Mouse (Mus musculus) embryonic fibroblast, embryonic 13.5 days (primary cell): Measurements from ENCODE around the gene Snap47. TPM values are rescaled to one million over a fixed set of nuclear protein-coding genes. Genes with fewer than 3 reads are reported as not detected.

ENCODE experiments used
- H3K27ac ChIP-seq: 2 replicates; pipeline ENCODE4 v1.5.1; 2012; ENCODE audit warnings: low read length, control low read depth, inconsistent platforms; ENCODE audit not compliant: insufficient read depth
- H3K4me1 ChIP-seq: 2 replicates; pipeline ENCODE4 v1.6.1; 2011; ENCODE audit warnings: low read length; ENCODE audit not compliant: control insufficient read depth, insufficient read depth
- H3K4me3 ChIP-seq: 2 replicates; pipeline ENCODE4 v1.5.1; 2011; ENCODE audit warnings: mild to moderate bottlenecking, control low read depth, low read length; ENCODE audit not compliant: insufficient read depth
- CTCF ChIP-seq: IDR thresholded peaks from 2 replicates; pipeline ENCODE4 v1.5.1; 2011; ENCODE audit warnings: mild to moderate bottlenecking, control low read depth, low read length, moderate library complexity, borderline replicate concordance; ENCODE audit not compliant: insufficient read depth
- POLR2A ChIP-seq: IDR thresholded peaks from 2 replicates; pipeline ENCODE4 v1.6.1; 2011; ENCODE audit warnings: low read depth, mild to moderate bottlenecking, control low read depth, low read length, moderate library complexity
- polyA plus RNA-seq: library from polyadenylated mRNA; stranded (reverse); fragments of >200 nt; gene quantifications from 2 replicates; pipeline ENCODE4 v1.2.4, GENCODE M21; 2011; ENCODE audit warnings: low read depth; ENCODE audit not compliant: missing spikeins, insufficient read length

The Snap47 gene
- polyA plus RNA-seq, 1 experiment, result 91.0 TPM

GRCm38 (mm10) chr11:59428057-59428660 lies 22.8 kb downstream of the Snap47 start:
- H3K4me3 ChIP-seq, result no peak overlapping the region
- TF ChIP-seq POLR2A (no peak), CTCF (no peak)
- H3K27ac ChIP-seq, result no peak overlapping the region
- peaks cover under 1% of the 10 kb centered on the region; the same call in 1 of the 2 replicates for H3K4me1 ChIP-seq

GRCm38 (mm10) chr11:59425671-59426101 lies 25.3 kb downstream of the Snap47 start:
- no peak overlapping the region for H3K27ac ChIP-seq
- no peak overlapping the region for H3K4me3 ChIP-seq
- peaks cover 11% of the 10 kb centered on the region for H3K4me1 ChIP-seq
- TF ChIP-seq CTCF (peak; percentile 37; the same call in 1 of the 2 replicates), POLR2A (no peak)

- Histone ChIP-seq H3K4me1 (peaks cover 22% of the 10 kb centered on the region), H3K4me3 (no peak overlapping the region), H3K27ac (0 out of 2 replicates have a peak overlapping the region, but pooled peaks have one; percentile 23)
- TF ChIP-seq POLR2A, result no peak
- TF ChIP-seq CTCF, result no peak
Observed at GRCm38 (mm10) chr11:59423010-59423588, 27.9 kb downstream of the Snap47 start.

- TF ChIP-seq POLR2A (no peak), CTCF (no peak)
- Histone ChIP-seq H3K27ac (peak overlapping the region; percentile 35; the same call in 1 of the 2 replicates), H3K4me3 (no peak overlapping the region), H3K4me1 (peaks cover 22% of the 10 kb centered on the region)
Observed at GRCm38 (mm10) chr11:59421967-59422366, 29.0 kb downstream of the Snap47 start.

GRCm38 (mm10) chr11:59421436-59421835 lies 29.6 kb downstream of the Snap47 start:
- TF ChIP-seq POLR2A, result no peak
- no peak for TF ChIP-seq CTCF
- Histone ChIP-seq H3K4me3 (no peak overlapping the region), H3K27ac (peak overlapping the region; percentile 35; the same call in 1 of the 2 replicates), H3K4me1 (peaks cover 22% of the 10 kb centered on the region)

GRCm38 (mm10) chr11:59418708-59419107 lies 32.3 kb downstream of the Snap47 start:
- peak overlapping the region; percentile 61 for H3K27ac ChIP-seq
- peaks cover 25% of the 10 kb centered on the region for H3K4me1 ChIP-seq
- TF ChIP-seq CTCF (no peak), POLR2A (no peak)
- H3K4me3 ChIP-seq, result no peak overlapping the region

- peak overlapping the region; percentile 78 for H3K27ac ChIP-seq
- TF ChIP-seq CTCF, result no peak
- TF ChIP-seq POLR2A, result no peak
- no peak overlapping the region for H3K4me3 ChIP-seq
- peaks cover 23% of the 10 kb centered on the region for H3K4me1 ChIP-seq
Observed at GRCm38 (mm10) chr11:59412999-59413863, 37.8 kb downstream of the Snap47 start.

- no peak overlapping the region for H3K4me3 ChIP-seq
- H3K4me1 ChIP-seq, result peaks cover 23% of the 10 kb centered on the region
- TF ChIP-seq CTCF (no peak), POLR2A (no peak)
- H3K27ac ChIP-seq, result peak overlapping the region; percentile 78
Observed at GRCm38 (mm10) chr11:59412058-59412457, 38.9 kb downstream of the Snap47 start.

- TF ChIP-seq POLR2A (no peak), CTCF (no peak)
- peaks cover 23% of the 10 kb centered on the region for H3K4me1 ChIP-seq
- no peak overlapping the region for H3K4me3 ChIP-seq
- H3K27ac ChIP-seq, result peak overlapping the region; percentile 76
Observed at GRCm38 (mm10) chr11:59410851-59411250, 40.1 kb downstream of the Snap47 start.
